Mouse (Mus musculus) induced T-regulatory cell, adult 2 months (primary cell): ENCODE measurements around the gene Sytl1.

Experiments
- DNase-seq: peaks from one replicate; pipeline ENCODE4 v3.0.0-alpha.2; 2012; ENCODE audit warnings: low read depth

The Sytl1 gene

DNA sequence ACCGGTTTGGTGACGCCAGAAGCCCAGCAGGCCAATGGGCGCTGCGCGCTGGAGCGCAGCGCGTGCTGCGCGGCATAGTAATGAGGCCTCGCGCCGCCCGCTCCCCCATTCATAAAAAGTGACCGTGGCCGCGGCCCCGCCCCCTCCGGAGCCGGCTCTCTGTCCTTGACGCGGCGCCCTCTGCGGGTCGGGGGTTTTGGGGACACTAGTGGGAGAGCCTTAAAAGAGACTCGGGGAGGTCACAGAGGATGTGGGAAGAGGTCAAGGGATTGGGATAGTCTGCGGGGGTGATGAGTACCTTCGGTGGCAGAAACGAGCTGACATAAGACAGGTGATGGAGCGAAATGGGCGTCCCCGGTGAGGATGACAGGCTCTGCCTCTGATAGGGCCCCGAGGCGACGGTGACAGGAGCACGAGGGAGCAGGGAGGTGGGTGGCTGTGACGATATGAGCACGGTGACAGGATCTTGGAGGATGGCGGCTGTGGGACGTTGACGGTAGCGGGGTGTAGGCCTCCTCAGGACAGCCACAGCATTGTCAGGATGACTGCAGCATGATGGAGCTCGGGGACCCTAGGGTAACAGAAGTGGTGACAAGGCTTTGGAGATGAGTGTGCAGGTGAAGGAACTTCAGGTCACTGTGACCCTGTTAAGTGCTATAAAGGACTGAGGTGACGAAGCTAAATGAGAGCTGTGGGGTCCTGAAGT, 50.2 kb downstream of the Sytl1 start:
- DNase-seq, result peak; percentile 87

DNA sequence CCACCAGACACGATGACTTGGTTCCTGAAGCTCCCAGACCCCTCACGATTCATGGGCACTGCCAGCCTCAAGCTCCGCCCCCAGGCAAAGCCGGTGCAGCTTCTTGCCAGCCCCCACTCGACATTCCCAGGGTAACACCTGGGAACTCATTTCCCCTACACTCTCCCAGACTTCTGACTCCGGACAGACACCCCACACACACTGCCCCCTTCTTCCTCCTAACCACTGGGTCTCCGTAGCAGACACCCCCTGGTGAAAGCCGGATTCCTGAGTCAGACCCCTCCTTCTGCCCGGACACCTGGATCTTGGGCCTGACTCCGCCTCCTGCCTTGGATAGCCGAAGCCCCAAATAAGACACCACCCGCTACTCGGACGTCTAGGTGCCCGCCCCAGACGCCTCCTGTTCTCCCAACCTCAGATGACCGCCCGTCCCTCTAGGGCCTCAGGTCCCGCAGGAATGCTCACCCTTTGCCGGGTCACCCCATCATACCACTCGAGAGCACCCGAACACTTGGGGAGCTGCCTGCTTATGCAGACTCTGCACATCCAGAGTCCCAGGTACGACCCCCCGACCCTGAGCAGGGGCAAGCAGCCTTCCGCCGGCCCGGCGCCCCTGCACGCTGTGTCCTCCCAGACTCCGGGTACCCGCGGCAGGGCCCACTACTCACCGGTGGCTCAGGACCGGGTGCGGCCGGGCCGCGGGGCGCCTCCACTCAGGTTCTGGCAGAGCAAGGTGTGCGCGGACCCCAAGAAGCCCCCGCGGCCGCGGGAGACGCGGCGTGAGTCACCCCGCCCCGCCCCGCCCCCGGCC, 51.0 kb downstream of the Sytl1 start, which contains the start of the genes Cd164l2 and Gpr3:
TSS of gene Cd164l2 (plus strand) at position 381 of the 811 bp plus-strand sequence.
TSS of gene Gpr3 (minus strand) at position 786 of the 811 bp plus-strand sequence.
- DNase-seq, result no peak

DNA sequence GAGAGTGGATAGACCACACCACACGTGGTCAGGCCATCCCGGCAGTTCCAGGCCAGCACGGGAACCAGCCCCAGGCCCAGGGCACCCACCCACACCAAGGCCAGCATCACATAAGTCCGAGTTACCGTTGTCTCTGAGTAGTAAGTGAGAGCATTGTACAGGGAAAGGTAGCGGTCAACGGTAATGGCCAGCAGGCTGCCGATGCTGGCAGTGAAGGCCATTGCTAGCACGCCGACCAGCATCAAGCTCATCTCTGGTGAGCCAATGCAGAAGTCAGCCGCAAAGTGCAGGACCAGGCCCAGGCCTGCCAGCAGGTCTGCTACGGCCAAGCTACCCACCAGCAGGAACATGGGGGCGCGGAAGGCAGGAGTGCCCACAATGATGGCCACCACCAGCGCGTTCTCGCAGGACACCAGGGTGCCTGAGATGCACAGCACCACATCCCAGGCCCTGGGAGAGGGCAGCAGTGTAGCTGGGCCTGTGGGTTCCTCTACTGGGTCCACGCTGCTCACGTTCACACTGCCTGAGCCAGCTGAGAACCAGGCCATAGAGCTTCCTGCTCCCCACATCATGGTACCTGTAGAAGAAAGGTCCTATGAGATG, 52.0 kb downstream of the Sytl1 start:
- DNase-seq, result no peak

DNA sequence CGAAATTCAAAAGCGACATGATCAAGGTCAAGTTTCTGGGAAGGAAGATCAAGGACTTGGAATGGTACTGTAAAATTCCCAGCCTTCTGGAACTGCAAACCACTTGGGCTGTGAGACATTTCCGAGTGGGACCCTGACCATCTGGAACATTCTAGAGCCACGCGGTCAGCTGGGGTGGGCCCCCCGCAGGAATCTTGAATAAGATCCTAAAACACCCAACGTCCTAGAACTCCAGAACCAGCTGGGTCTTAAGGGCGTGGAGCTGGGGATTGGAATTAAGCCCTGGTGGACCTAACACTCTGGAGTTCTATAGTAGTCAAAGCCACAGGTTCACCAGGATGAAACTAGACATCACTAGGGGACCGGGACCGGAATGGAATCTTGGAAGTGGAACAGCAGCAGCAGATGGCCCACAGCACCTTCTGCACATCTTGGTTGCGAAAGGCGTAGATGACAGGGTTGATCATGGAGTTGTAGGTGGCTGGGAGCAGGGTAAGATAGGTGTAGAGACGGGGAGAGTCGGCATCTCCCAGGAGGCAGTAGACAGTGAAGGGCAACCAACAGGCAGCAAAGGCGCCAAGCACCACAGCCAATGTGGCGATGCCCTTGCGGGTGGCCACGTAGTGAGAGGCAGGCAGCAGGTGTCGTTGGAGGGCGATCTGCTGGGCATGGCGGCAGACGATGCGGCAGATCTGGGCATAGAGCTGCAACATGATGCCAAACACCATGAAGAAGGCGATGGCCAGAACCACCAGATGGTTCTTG, 52.7 kb downstream of the Sytl1 start:
- no peak for DNase-seq

DNA sequence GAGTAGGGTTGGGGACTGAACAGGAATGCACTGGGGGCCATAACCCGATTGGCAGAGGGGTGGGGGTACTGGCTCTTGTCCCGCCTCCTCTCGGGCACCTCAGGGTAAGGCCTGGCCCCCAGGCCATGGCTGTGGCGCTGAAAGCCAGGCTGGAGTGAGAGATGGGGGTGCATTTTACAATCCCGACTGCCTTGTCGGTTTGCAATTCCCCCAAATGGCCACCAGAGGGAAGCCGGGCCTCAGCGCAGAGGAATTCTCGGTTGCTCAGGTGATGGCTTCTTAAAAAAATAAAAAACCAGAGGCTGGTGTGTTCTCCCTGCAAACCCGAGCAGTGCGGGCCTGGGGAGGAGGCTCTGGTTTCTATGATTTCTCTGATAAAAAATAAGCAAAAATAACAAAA, 53.5 kb downstream of the Sytl1 start:
- DNase-seq, result peak; percentile 84

DNA sequence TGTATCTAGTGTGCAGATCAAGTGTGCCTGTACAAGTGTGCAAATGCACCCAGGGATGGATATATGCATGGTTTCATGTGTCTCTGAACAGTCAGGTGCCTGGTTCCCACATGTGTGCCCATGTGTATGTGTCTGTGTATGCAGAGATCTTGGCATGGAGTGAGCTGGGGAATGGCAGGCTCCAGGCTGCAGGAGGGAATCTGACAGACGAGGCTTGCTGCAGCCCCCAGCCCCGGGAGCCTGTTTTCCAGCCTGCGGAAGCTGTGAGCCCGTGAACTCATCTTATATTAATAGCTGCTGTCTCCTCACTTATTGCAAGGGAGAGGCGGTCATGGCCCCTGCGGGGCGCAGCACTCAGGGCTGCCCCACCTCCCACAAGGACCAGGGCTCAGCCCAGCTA, 58.5 kb downstream of the Sytl1 start:
- no peak for DNase-seq

DNA sequence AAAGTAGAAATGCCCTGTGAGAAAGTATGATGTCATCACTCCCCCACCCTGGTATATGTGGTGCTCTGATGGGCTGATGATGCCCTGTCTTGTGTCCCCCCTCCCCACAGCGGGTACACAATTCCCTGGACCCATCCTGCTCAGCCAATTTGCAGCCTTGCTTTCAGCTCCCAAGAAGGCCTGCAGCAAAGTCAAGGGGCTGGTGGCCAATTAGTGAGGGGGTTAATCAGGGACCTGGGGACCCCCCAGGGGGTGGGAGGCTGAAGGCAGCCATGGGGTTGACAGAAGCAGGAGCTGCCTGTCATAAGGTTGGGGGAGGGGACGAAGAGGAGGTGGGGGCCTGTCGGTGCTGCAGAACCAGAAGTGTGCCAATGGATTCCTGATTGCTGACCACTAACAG, 59.3 kb downstream of the Sytl1 start:
- no peak for DNase-seq
